Mouse (Mus musculus) intestine, postnatal 0 days (tissue): Measurements from ENCODE around the gene Gabrb3. TPM values are rescaled to one million over a fixed set of nuclear protein-coding genes. Genes with fewer than 3 reads are reported as not detected.

Experiments used
- ATAC-seq: fragments of 200-750 bp; cut with Nextera tagmentation; 2 replicates; pipeline ENCODE4 v1.8.0; 2017; ENCODE audit warnings: mild to moderate bottlenecking, moderate TSS enrichment, moderate library complexity
- H3K27ac ChIP-seq: fragments of 300-500 bp; sonication (generic); 2 replicates; pipeline ENCODE4 v1.5.1; 2014; ENCODE audit warnings: mild to moderate bottlenecking, low read depth, low read length, moderate library complexity
- H3K27me3 ChIP-seq: fragments of 300-500 bp; sonication (generic); replicated peaks from 2 replicates; pipeline ENCODE4 v1.6.1; 2014; ENCODE audit warnings: low read length, mixed read lengths; ENCODE audit not compliant: control insufficient read depth, insufficient read depth
- H3K36me3 ChIP-seq: fragments of 300-500 bp; sonication (generic); 2 replicates; pipeline ENCODE4 v1.6.1; 2014; ENCODE audit warnings: mild to moderate bottlenecking, moderate library complexity; ENCODE audit not compliant: control insufficient read depth, insufficient read depth
- H3K4me1 ChIP-seq: fragments of 300-500 bp; sonication (generic); replicated peaks from 2 replicates; pipeline ENCODE4 v1.6.1; 2014; ENCODE audit warnings: antibody characterized with exemption, low read length, mixed read lengths; ENCODE audit not compliant: control insufficient read depth, insufficient read depth
- H3K4me2 ChIP-seq: fragments of 300-500 bp; sonication (generic); replicated peaks from 2 replicates; pipeline ENCODE4 v1.6.1; 2014; ENCODE audit warnings: low read depth, mild to moderate bottlenecking, moderate library complexity
- H3K4me3 ChIP-seq: fragments of 300-500 bp; sonication (generic); 2 replicates; pipeline ENCODE4 v1.5.1; 2014; ENCODE audit warnings: low read depth, low read length
- H3K9ac ChIP-seq: fragments of 300-500 bp; sonication (generic); 2 replicates; pipeline ENCODE4 v1.6.1; 2014; ENCODE audit warnings: mild to moderate bottlenecking, low read depth, low read length
- H3K9me3 ChIP-seq: fragments of 300-500 bp; sonication (generic); 2 replicates; pipeline ENCODE4 v1.6.1; 2016; ENCODE audit warnings: mixed run types; ENCODE audit not compliant: control insufficient read depth
- CTCF ChIP-seq: sonication (generic); IDR thresholded peaks from 2 replicates; pipeline ENCODE4 v1.5.1; 2016; ENCODE audit warnings: low read depth, mild to moderate bottlenecking, control low read depth, antibody characterized with exemption, moderate library complexity
- WGBS: fragments of 180-500 bp; shearing (Covaris S2); extraction: QIAGEN DNeasy Blood & Tissue Kit; methylation state at CpG from one replicate; pipeline ENCODE4 v1.1.7; 2014; 5-methylcytosine and 5-hydroxymethylcytosine counted together
- polyA plus RNA-seq: library from polyadenylated mRNA; unstranded; fragments of >200 nt; fragmentation: Nextera tagmentation; extraction: Ambion mirVana; gene quantifications from 2 replicates; pipeline ENCODE4 v1.2.1, GENCODE M21; 2015

The Gabrb3 gene
- polyA plus RNA-seq = 4.3 and 5.9 TPM in 2 replicates

DNA sequence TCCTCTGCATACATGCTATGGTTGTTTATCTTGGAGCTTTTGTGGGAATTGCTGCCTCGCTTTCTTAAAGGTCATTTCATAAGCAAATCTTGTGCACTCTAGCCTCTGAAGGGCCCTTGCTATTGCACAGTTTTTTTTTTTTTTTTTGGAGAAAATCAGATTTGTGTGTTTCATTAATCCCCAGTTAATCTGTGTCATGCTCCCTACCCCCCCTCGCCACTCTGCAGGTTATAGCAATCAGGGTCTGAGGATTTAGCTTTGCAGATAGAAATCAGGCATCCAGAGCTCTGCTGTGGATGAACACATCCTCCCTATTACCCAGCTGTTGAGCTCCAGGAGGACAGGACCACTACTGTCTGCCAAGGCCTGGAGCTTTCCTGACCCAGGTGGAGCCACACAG, at the start of gene Gabrb3:
Gene Gabrb3, plus strand, starts transcription at position 301 of the 400 bp plus-strand sequence.
- no peak within 1 kb of the TSS for H3K9ac ChIP-seq
- H3K4me1 ChIP-seq = no peaks in the 10 kb centered on the region
- H3K4me2 ChIP-seq = no peak within 1 kb of the TSS
- no peak within 1 kb of the TSS for H3K4me3 ChIP-seq
- no peak within 1 kb of the TSS for H3K27ac ChIP-seq
- H3K36me3 ChIP-seq = no peaks in the 10 kb centered on the region
- H3K27me3 ChIP-seq = no peaks in the 10 kb centered on the region
- 80% methylated on average over 2 of the region's 2 CpGs for WGBS
- ATAC-seq = no peak
- no peak for TF ChIP-seq CTCF
- H3K9me3 ChIP-seq = no peaks in the 10 kb centered on the region

DNA sequence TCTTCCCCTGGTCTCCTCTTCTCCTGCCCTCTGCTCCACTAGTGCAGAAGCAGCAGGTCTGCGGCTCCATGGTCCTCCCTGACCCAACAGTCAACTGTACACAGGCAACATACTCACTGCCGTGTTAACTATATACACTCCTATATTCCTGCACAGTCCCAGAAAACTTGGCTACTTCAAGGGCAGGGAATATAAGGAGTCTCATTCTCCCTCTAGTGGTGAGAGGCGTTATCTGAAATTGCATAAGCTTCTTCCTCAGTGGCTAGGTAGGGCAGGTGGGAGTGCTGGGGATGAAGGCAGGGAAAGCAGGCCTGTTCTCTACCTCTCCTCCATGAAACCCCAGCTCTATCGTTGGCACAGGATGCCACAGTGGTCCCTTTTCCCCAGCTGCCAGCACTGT, 35.4 kb upstream of the Gabrb3 start:
- no peaks in the 10 kb centered on the region for H3K36me3 ChIP-seq
- no peaks in the 10 kb centered on the region for H3K4me1 ChIP-seq
- peak; percentile 86 for TF ChIP-seq CTCF
- no peak overlapping the region for H3K4me2 ChIP-seq
- no peak overlapping the region for H3K9ac ChIP-seq
- no peaks in the 10 kb centered on the region for H3K9me3 ChIP-seq
- no peak; the same call in 1 of the 2 replicates for ATAC-seq
- H3K4me3 ChIP-seq = no peak overlapping the region
- peaks cover 17% of the 10 kb centered on the region; the same call in 1 of the 2 replicates for H3K27me3 ChIP-seq
- 18% methylated on average over 4 of the region's 4 CpGs for WGBS
- no peak overlapping the region for H3K27ac ChIP-seq

DNA sequence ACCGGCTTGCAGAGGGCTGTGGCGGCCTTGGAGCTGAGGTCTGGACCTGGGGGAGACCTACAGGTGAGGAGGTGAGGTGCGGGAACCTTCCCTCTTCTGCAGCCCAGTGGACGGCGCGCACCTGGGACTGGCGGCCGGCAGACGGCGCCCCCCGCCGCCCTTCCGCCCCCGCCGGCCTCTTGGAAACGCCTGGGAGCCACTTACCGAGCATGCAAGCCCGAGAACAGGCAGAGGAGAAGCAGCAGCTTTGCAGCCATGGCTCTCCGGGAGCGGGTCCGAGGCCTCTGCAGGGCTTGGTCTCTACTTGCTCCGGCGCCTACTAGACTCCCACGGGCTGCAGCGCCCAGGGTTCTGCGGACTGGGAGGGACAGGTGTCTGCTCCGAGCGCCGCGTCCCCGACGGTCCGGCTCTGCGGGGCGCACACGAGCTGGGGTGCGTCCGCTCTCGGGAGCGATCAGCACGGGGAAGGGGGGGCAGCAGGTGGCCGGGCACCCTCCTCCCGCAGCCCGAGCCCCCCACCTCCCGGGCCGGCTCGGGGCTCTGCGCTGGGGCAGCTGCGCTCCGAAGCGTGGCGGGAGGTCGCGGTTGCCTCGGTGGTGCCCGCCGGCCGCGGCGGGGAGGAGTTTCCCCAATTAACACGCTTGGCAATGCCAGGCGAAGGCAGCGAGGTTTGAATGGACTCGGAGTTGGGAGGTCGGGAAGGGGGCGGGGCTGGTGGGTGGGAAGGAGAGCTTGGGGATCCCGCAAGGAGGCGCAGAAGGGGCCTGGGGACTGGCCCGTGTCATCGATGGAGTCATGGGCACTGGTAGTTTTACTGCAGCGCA, 32.8 kb upstream of the Gabrb3 start, which contains the start of gene Gabrg3:
Gene Gabrg3, minus strand, starts transcription at position 672 of the 824 bp plus-strand sequence.
- no peak for ATAC-seq
- under 1% methylated on average over 61 of the region's 71 CpGs for WGBS
- peak within 1 kb of the TSS; percentile 46 for H3K4me3 ChIP-seq
- H3K9me3 ChIP-seq = no peaks in the 10 kb centered on the region
- no peak within 1 kb of the TSS for H3K27ac ChIP-seq
- H3K36me3 ChIP-seq = no peaks in the 10 kb centered on the region
- peak; percentile 36; the same call in 1 of the 2 replicates for TF ChIP-seq CTCF
- H3K4me1 ChIP-seq = no peaks in the 10 kb centered on the region
- peak within 1 kb of the TSS; percentile 82 for H3K4me2 ChIP-seq
- peaks cover 17% of the 10 kb centered on the region; the same call in 1 of the 2 replicates for H3K27me3 ChIP-seq
- 0 out of 2 replicates have a peak within 1 kb of the TSS, but pooled peaks have one; percentile 23 for H3K9ac ChIP-seq

DNA sequence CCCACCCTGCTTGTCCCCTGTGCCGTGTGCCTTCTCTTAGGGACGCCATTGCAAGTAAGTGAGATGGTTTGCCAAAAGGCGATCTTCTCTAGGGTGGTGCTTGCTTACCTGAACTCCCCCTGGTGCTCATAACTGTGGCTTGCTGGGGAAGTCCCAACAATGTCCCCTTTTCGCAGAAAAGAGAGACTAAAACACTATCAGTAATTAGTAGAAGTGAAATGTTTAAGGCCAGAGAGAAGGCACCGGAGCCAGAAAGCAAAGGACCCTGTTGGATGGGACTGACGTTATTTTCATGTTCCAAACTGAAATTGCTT, 32.2 kb upstream of the Gabrb3 start:
- H3K27me3 ChIP-seq = peaks cover 17% of the 10 kb centered on the region; the same call in 1 of the 2 replicates
- no peaks in the 10 kb centered on the region for H3K9me3 ChIP-seq
- H3K4me1 ChIP-seq = no peaks in the 10 kb centered on the region
- no peak overlapping the region for H3K27ac ChIP-seq
- WGBS = 26% methylated on average over 6 of the region's 6 CpGs
- peak overlapping the region; percentile 82 for H3K4me2 ChIP-seq
- no peaks in the 10 kb centered on the region for H3K36me3 ChIP-seq
- TF ChIP-seq CTCF = peak; percentile 40; the same call in 1 of the 2 replicates
- ATAC-seq = no peak
- no peak overlapping the region for H3K9ac ChIP-seq
- peak overlapping the region; percentile 46 for H3K4me3 ChIP-seq

DNA sequence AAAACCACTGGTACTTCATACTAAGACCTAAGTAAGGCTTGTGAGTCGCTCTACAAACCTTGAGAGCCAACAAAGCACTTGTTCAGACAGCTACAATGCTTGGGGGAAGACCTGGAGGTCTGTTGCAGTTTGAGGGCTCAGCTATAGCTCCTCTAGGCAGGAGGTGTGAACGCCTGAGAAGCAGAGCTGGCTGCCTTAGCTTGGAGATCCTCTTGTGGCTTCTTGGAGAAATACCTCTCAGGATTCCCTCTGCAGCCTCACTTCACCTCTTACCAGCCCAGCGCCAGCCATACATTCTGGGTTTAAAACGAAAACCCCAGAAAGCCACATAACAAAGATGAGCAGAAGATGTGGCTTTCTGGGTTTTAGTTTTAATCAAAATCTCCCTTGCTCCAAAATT, 29.4 kb upstream of the Gabrb3 start:
- TF ChIP-seq CTCF = peak; percentile 23; the same call in 1 of the 2 replicates
- Histone ChIP-seq H3K9ac (no peak overlapping the region), H3K27ac (no peak overlapping the region), H3K9me3 (no peaks in the 10 kb centered on the region), H3K36me3 (no peaks in the 10 kb centered on the region), H3K4me1 (no peaks in the 10 kb centered on the region), H3K27me3 (peaks cover 17% of the 10 kb centered on the region; the same call in 1 of the 2 replicates), H3K4me3 (no peak overlapping the region), H3K4me2 (no peak overlapping the region)
- ATAC-seq = no peak
- 45% methylated on average over 4 of the region's 4 CpGs for WGBS

DNA sequence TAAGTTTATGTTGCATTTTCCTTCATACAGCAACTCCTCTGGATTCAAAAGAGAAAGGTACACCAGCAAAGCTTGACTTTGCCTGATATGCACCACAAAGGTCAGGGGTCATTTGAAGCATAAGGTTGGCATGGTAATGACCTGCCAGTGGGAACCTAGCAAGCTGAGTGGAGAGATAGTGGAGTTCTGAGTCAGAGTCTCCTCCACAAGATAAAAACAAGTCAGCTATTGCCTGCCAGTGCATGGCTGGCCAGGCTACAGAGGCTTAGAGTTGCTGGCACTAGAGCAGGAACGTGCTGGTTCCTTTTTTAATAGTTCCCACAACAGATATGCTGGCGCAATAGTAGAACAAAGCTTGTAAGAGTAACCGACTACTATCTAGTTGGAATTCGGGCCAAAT, 25.9 kb upstream of the Gabrb3 start:
- Histone ChIP-seq H3K27ac (no peak overlapping the region), H3K4me1 (no peaks in the 10 kb centered on the region), H3K9me3 (no peaks in the 10 kb centered on the region), H3K4me3 (no peak overlapping the region), H3K36me3 (no peaks in the 10 kb centered on the region), H3K4me2 (no peak overlapping the region), H3K9ac (no peak overlapping the region), H3K27me3 (no peaks in the 10 kb centered on the region)
- ATAC-seq = no peak
- no peak for TF ChIP-seq CTCF
- 80% methylated on average over 4 of the region's 4 CpGs for WGBS
